Mouse (Mus musculus): ENCODE measurements at regions not wholly inside any gene's neighbourhood (a gene's known extent, or its start where the extent isn't known, plus 50 kb on each side); places are given as distances from the start of the nearest gene placed in this dataset.

GRCm38 (mm10) chr3:149993199-149993598, 1002.8 kb upstream of the Adgrl2 start:
- DNase-seq (ENCODE audit: low spot score in 2 of 2) = no peak

GRCm38 (mm10) chr3:149987801-149988200, 997.4 kb upstream of the Adgrl2 start:
- DNase-seq (ENCODE audit: low spot score in 2 of 2) = no peak

- no peak for DNase-seq (ENCODE audit: low spot score in 2 of 2)
Observed at GRCm38 (mm10) chr3:149956993-149957392, 966.6 kb upstream of the Adgrl2 start.

DNA sequence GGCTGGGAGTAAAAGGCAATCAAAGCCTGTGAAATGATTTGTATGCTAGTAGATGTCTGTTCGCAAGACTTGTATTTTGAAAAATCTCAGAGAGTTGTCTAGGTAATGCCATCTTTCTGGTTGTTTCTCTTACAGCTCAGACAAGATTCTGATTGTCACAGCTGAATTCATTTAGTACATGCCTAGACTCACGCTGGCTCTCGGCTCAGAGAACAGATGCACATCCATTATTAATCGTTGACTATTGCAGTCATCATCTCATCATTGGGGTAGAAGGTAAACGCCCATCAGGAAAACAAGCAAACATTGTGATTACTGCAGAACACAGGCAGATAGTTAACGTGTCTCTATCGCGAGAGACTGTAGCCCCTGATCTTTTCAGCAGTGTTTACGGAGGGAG, 945.8 kb upstream of the Adgrl2 start:
- DNase-seq (ENCODE audit: low spot score in 2 of 2) = no peak

DNA sequence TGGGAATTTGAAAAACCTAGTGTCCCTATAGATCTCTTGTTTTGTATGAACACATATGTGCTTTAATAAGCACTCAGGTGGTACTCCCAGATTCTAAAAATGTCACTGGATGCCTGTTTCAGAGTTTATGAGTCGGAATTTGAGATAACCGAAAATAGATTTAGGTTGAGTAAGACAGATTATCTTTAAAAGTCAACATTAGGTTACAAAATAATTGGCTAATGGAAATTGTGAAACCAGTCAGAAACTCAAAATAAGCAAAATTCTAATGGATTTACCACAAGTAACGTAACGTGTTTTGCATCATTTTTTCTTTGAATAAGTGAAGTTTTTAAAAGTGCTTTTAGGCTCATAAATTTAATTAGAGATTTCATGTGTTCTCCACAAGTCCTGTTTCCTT, 944.5 kb upstream of the Adgrl2 start:
- no peak for DNase-seq (ENCODE audit: low spot score in 2 of 2)

DNA sequence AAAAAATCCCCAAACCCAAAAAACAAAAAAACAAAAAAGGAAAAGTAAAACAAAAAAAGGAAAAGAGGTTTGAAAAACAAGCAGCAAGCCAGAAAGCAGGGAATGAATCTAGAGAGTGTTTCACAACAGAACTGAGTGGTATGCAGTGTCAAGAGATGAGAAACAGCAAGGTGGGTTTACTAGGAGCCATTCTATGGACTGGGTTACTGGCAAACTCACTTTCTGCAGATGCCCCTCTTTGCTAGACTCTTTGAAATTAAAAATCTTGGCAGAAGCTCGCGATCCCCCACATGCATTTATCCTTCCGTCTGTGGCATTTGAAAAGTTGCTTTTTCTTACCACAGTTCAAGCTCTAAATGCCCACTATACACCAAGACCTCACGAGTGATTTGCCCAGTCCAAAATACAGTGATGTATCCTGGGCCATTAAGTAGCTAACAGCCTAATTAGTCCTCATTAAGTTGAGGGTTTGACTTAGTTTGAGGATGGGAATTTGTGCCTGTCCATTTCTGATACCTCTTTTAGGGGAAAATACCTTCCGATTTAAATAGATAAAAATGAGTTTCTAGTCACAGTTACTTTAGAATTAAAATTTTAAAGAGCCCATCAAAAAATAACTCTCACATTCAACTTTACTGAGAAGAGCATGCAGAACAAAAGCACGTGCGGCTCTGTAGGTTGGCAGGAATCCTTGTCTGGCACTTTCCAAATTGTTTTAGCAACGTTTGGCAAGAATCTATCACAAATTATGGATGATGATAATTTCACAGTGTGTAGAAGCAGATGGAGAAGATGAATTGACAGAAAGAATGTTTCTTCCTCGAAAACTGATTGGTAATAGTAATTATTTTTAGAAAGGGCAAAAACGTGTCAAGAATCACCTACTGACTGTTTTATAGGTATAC, 938.4 kb upstream of the Adgrl2 start:
- DNase-seq (ENCODE audit: low spot score in 2 of 2) = no peak

DNA sequence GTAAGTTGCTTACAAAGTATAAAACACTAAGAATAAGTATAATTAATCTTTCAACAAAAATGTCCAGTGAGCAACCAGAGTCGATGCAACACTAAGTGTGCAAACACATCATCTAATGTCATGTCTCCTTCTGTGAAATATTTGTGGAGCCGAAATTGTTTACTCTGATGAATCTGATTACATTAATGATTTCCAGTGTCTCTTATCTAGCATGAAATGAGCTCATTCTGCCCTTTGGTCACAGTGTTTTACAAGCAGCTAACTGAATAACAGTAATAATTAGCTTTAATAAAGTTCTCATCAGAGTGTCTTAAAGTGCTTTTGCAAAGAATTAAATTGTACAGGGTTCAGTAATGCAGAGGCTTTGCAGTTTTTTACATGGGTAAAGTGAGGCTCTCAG, 929.9 kb upstream of the Adgrl2 start:
- no peak for DNase-seq (ENCODE audit: low spot score in 2 of 2)

DNA sequence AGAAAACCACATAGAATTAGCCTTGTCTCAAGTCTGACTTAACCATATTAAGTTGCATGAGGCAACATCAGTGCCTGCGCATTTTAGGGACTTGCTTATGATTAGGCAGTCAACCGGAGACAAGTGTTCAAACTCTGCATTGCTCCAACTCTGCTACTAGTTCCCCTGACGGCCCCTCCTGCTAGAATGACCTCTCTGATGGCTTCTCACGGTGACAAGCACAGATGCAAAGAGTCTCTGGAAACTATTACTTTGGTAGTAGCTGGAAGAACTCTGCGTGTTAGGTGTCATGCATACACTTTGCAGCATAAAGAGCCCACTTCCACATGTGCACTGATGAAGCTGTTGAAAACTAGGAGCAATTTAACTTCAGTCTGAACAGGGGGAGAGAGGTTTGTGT, 927.8 kb upstream of the Adgrl2 start:
- DNase-seq (ENCODE audit: low spot score in 2 of 2) = no peak

DNA sequence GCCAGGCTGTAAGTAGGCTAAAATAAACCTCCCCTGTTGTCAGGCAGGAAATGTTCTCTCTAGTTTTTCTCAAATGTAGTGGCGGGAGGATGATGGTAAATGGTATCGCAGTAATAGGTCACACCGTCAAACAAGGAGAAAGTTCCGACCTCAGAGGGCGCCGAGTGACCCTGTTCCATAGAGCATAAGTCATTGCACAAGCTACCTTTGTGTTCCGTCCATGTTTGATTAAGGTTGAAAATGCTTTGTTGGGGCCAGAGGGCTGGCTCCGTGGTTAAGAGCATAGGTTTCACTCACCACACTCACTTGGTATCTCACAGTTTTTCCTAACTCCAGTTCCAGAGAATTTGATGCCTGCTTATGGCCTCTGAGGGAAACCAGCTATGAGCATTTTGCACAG, 920.4 kb upstream of the Adgrl2 start:
- no peak for DNase-seq (ENCODE audit: low spot score in 2 of 2)

DNA sequence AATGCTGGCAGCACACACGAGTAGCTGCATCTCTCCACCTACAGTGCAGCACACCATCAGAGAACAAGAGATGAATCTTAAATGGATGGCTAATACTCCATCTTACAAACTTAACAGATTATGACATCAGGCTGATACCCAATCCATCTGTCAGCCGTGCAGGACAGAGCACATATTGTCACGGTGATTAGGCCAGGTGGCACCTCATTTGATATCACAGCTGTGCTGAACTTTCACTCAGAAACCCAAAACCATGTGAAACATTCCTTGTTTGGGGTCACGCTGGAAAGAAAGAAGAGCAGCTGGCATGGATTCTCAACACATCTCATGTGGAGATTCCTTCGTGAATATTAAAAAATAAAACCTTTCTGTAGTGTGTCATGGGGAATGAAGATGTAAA, 911.4 kb upstream of the Adgrl2 start:
- DNase-seq (ENCODE audit: low spot score in 2 of 2) = no peak

- no peak for DNase-seq (ENCODE audit: low spot score in 2 of 2)
Observed at GRCm38 (mm10) chr3:149876553-149876952, 886.2 kb upstream of the Adgrl2 start.

- DNase-seq (ENCODE audit: low spot score in 2 of 2) = no peak
Observed at GRCm38 (mm10) chr3:149865945-149866344, 875.6 kb upstream of the Adgrl2 start.

DNA sequence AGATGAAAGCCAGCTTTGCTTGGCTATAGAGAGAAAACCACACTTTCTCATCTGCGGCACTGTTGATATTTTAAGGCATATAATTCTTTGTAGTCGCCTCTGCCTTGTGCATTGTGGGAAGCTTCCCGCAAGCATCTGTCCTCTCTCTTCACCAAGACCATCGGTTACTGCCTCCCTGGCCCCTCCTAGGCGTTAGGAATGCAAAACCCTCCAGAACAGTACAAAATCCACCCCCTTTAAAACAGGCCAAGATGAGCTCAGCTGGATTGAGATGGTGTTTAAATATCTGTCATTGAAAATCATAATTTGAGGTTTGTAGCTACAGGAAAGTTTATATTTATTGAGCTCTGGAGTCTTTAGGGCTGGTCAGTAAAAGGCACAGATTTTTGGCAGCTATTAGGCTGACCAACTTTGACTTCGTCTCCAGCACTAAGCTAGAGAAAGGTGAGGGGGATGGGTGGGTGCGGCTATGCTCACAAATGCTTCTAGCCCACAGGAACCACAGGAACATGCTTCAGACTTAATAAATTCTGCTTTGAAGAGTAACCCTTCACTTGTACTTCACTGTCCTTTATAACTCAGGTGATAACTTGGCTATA, 856.7 kb upstream of the Adgrl2 start:
- no peak for DNase-seq (ENCODE audit: low spot score in 2 of 2)

DNA sequence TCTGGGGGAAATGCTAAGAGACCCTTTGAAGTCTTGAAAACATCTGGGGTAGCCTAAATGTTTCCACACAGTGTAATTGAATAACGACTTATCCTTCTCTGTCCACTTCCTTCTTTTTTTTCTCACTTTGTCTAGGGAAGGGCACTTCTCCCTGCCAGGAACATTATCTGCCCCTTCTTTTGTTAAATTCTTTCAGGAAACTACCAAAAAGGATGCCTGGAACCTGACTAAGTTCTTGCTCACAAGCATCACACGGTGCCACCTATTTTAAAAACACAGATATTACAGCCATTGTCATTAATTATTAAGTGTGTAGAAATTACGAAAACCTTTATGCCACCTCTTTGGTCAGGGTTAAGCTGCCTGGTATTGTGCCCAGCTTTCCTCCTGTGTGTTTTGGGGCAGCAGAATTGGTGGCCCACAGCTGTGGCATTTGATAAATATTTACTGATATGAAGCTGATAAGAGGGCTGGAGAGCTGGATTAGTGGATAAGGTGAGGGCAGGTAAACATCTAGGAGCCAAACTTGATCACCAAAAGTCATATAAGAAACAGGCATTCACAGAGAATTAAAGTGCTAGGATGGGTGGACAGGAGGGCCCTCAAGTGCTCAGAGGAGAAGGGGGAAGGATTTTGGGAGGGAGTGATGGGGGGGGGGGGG, 855.6 kb upstream of the Adgrl2 start:
- no peak for DNase-seq (ENCODE audit: low spot score in 2 of 2)

DNA sequence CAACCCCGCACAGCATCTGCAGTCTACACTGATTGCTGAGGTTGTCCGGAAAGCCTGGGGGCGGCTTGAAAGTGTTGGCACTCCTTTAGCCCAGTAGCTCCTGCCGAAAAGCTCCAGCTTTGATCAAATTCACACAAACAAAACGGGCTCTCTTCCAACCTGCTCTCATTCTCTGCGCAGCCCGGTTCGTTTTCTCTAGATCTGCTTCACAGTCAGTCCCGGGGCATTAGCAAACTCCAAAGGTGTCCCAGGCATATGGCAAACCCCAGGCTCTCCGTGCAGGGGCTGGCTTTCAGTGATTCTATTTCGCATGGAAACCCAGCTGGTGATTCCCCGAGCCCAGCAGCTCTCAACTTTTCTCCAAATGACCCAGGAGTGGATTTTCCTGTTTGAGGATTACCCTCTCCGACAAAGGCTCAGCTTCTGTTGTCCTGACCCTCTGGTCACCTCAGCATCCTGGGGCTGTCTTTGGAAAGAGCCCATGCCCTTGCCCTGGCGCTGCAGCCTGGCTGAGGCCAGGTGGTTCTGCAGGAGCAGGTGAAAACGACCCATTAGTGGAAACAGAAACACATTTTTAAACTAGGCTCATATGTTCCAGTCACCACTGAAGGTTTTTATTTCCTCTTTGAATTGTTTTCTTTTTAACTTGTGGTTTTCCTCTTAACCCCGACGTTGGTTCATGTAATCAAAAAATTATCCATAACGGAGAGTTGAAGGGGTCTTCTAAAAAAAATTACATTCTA, 854.9 kb upstream of the Adgrl2 start:
- no peak for DNase-seq (ENCODE audit: low spot score in 2 of 2)

- DNase-seq (ENCODE audit: low spot score in 2 of 2) = no peak
Observed at GRCm38 (mm10) chr3:149837921-149838320, 847.6 kb upstream of the Adgrl2 start.

DNA sequence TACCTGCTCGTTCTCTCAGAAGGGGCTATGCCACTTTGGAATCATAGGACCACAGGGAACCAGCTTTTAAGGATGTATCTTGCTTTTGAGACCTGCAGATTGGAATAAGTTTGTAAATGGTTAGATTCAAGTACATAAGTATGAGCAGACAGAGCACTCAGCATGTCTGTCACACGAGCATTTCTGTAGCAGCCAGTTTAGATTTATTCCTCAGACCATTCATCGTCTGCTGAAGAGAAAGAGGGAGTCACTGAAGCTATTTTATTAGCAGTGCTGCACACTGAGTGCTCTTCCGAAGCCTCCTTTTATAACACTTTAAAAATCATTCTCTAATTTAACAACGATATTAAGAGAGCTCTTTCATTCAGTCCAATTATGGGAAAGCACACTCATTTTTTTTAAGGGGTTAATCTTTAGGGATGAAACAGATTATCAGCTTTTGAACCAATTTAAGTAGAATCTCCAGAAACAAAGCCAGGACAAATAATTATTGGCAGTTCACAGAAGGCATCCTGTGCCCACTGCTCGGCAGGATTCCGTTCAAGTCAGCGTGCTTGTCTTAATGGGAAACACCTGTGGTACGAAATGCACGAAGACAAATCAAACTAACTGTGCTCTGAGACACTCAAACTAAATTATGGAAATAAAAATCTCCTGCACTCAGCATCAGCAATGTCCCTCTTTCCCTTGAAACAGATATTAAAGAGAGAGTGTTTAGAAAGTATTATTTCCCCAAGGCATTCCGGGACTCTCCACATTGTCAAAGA, 846.3 kb upstream of the Adgrl2 start:
- no peak for DNase-seq (ENCODE audit: low spot score in 2 of 2)

DNA sequence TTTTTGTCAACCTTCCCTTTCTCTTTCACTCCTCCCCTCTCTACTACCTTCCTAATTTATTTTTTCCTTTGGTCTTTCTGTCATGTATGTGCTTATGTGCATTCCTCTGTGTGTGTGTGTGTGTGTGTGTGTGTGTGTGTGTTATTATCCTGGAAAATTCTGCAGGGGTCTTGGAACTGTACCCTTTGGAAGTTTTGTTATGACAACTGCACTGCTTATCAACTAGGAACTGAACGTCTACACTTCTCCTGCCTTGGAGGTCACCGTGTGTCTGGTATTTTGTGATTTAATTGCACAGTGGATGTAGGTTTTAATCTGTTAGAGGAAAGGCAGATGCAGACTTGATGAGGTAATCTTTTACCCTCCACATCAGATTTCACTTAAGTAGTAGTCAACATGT, 836.8 kb upstream of the Adgrl2 start:
- no peak for DNase-seq (ENCODE audit: low spot score in 2 of 2)

DNA sequence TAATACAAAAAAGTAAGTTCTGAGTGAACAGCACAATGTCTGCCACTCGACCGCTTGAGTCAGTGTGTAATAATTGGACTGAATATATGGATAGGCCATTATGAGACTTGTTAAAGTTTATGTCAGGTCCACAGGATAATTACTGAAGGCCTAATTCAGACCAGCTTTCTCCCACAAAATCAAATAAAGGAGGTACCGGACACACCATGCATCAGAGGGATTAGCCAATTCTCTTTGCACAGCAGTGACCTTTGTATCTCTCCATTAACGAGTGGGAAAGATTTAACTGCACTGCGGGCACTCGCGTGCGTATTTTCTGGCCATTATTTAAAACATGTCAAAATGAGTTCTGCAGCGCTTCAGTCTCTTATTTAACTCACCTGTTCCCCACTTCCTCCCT, 836.4 kb upstream of the Adgrl2 start:
- no peak for DNase-seq (ENCODE audit: low spot score in 2 of 2)

DNA sequence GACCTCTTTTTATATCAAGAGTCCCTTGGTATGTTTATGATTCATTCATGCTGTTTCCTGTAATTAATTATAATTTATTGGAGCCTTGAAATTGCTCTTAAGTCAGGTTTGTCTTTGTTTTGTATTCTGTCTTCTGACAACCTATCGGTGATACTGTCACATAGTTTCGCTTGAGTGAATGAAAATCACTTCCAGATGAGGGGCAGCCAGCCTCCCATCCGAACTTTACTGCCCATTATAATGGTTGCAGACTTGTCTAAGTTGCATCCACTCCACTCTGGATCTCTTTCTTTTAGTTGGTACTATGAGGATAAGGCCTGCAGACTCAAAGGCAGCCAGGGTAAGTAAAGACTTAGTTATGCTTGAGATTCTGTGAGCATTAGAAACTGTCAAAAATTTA, 830.3 kb upstream of the Adgrl2 start:
- no peak for DNase-seq (ENCODE audit: low spot score in 2 of 2)

GRCm38 (mm10) chr3:149819863-149820262, 829.5 kb upstream of the Adgrl2 start:
- DNase-seq (ENCODE audit: low spot score in 2 of 2) = no peak
